Mouse (Mus musculus): ENCODE results near the gene Nme7. TPM values are rescaled to one million over a fixed set of nuclear protein-coding genes. Genes with fewer than 3 reads are reported as not detected.
A peak's percentile ranks its signal among the peaks of the same experiment; 100 is the strongest.

Nme7 gene
- total RNA-seq, 2 experiments from 2014 or later, result 4.0 to 4.8 TPM

- no peak for DNase-seq
- intact Hi-C loops (cut with DNase I), result no loop called here
Observed at GRCm38 (mm10) chr1:164375626-164376025, 71.7 kb downstream of the Nme7 start.

GRCm38 (mm10) chr1:164376761-164377487, 73.0 kb downstream of the Nme7 start:
- DNase-seq, result no peak
- intact Hi-C loops (cut with DNase I), result no loop called here

GRCm38 (mm10) chr1:164383621-164384020, 79.7 kb downstream of the Nme7 start:
- DNase-seq, result no peak

GRCm38 (mm10) chr1:164384354-164384753, 80.4 kb downstream of the Nme7 start:
- intact Hi-C loops (cut with DNase I), result no loop called here
- no peak for DNase-seq

More at GRCm38 (mm10) chr1:164383621-164384020, 79.7 kb downstream of the Nme7 start:
- intact Hi-C loops (cut with DNase I), result no loop called here

- intact Hi-C loops (cut with DNase I), result no loop called here
- no peak for DNase-seq
Observed at GRCm38 (mm10) chr1:164384972-164385371, 81.1 kb downstream of the Nme7 start.

GRCm38 (mm10) chr1:164389743-164390142, 85.8 kb downstream of the Nme7 start:
- DNase-seq, result no peak
- intact Hi-C loops (cut with DNase I), result no loop called here

GRCm38 (mm10) chr1:164392176-164392575, 88.3 kb downstream of the Nme7 start:
- DNase-seq, result peak; percentile 10 to 20
- intact Hi-C loops (cut with DNase I), result no loop called here

GRCm38 (mm10) chr1:164395131-164395780, 91.3 kb downstream of the Nme7 start:
- DNase-seq, result no peak
- intact Hi-C loops (cut with DNase I), result no loop called here

GRCm38 (mm10) chr1:164397672-164398071, 93.8 kb downstream of the Nme7 start:
- DNase-seq, result no peak
- intact Hi-C loops (cut with DNase I), result no loop called here

GRCm38 (mm10) chr1:164399578-164399977, 95.7 kb downstream of the Nme7 start:
- intact Hi-C loops (cut with DNase I), result no loop called here
- DNase-seq, result no peak

- DNase-seq, result peak in 1 of 2 experiments; percentile 17
- intact Hi-C loops (cut with DNase I), result no loop called here
Observed at GRCm38 (mm10) chr1:164405385-164405802, 101.5 kb downstream of the Nme7 start.

GRCm38 (mm10) chr1:164406506-164406905, 102.6 kb downstream of the Nme7 start:
- intact Hi-C loops (cut with DNase I), result no loop called here
- no peak for DNase-seq

- intact Hi-C loops (cut with DNase I), result no loop called here
- no peak for DNase-seq
Observed at GRCm38 (mm10) chr1:164408655-164409054, 104.7 kb downstream of the Nme7 start.

- no peak for DNase-seq
- intact Hi-C loops (cut with DNase I), result no loop called here
Observed at GRCm38 (mm10) chr1:164411306-164411705, 107.4 kb downstream of the Nme7 start.

GRCm38 (mm10) chr1:164412906-164413305, 109.0 kb downstream of the Nme7 start:
- intact Hi-C loops (cut with DNase I), result no loop called here
- DNase-seq, result no peak

- intact Hi-C loops (cut with DNase I), result no loop called here
- DNase-seq, result no peak
Observed at GRCm38 (mm10) chr1:164413608-164414007, 109.7 kb downstream of the Nme7 start.

- intact Hi-C loops (cut with DNase I), result no loop called here
- no peak for DNase-seq
Observed at GRCm38 (mm10) chr1:164415347-164415751, 111.4 kb downstream of the Nme7 start.

GRCm38 (mm10) chr1:164416692-164417394, 112.9 kb downstream of the Nme7 start:
- no peak for DNase-seq
- intact Hi-C loops (cut with DNase I), result no loop called here

GRCm38 (mm10) chr1:164417604-164418003, 113.7 kb downstream of the Nme7 start:
- DNase-seq, result no peak
- intact Hi-C loops (cut with DNase I), result no loop called here

- no peak for DNase-seq
- intact Hi-C loops (cut with DNase I), result no loop called here
Observed at GRCm38 (mm10) chr1:164418320-164418719, 114.4 kb downstream of the Nme7 start.

- intact Hi-C loops (cut with DNase I), result no loop called here
- no peak for DNase-seq
Observed at GRCm38 (mm10) chr1:164419401-164419800, 115.5 kb downstream of the Nme7 start.

Measured in heart, postnatal 14 days (tissue).